Mouse (Mus musculus): ENCODE data around the gene Stub1.
A peak's percentile ranks its signal among the peaks of the same experiment; 100 is the strongest.
"Not testable (repeated sequence)": the region's sequence is repeated elsewhere in the genome, so short reads cannot be mapped to it uniquely, and the experiment has no call there.

Gene Stub1

DNA sequence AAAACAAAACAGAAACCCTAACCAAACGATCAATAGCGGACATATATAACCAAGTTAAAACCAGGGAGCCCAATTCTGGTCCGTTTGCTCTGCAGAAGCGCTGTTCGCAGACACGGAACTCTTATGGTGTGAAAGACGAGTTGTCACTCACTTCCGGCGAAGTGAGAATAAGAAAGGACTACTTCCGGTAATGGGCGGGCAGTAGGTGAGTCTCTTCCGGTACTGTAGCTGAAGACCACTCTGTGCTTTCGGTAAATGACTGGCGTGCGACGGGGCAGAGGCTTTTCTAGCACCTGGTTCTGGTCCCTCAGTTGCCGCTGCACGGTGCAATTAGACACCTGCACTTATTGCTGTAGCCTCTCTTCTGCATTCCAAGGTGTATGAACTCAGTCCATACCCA is 9.8 kb downstream of the Stub1 start, which contains the start of gene Wdr24:
Gene Wdr24, plus strand, starts transcription at position 176 of the 400 bp plus-strand sequence.
- peak in 1 of 2 experiments; percentile 75 for DNase-seq (ENCODE audit: low spot score in 2 of 2)

DNA sequence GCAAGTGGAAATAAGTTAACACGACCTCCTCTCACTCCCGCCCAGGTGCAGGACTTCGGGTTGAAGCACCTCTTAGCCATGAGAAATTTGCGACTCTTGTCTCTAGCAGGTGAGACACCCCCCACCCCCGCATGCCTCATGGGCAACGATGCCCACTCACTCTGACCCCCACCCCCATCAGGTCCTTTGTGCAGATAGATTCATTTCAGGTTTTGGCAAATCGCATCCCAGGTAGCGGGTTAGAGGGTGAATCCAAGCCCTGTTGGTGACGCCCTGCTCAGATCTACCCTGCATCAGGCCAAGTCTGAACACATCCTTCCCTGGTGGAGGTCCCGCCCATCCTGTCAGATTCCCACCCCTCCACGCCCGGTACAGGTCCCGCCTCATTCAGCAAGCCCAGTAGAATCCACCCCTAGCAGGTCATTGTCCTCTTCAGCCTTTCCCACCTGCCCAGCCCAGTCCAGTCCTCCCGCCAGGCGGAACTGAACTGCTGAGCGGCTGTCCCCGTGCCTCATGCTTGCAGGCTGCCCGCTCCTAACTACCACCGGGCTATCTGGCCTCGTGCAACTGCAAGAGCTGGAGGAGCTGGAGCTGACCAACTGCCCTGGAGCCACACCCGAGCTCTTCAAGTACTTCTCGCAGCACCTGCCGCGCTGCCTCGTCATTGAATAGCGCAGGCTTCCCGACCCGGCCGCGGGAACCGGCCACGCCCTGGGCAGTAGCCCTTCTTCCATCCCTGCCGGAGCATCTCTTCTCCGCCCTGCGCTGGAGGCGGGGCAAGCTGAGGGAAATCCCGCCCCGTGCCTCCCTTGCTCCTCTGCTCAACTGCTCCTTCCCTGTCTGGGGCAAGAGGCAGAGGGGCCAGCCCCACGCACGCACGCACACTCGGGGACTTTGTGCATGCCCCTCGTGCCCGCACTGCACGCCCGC is 14.1 kb downstream of the Stub1 start:
- no peak for DNase-seq (ENCODE audit: low spot score in 2 of 2)

DNA sequence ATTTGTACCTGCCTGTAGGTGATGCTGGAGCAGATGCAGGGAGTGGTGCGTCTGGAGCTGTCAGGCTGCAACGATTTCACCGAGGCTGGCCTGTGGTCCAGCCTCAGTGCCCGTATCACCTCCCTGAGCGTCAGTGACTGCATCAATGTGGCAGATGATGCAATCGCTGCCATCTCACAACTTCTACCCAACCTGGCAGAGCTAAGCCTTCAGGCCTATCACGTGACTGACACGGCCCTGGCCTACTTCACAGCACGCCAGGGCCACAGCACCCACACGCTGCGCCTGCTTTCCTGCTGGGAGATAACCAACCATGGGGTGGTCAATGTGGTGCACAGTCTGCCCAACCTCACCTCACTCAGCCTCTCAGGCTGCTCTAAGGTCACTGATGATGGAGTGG is 15.5 kb downstream of the Stub1 start:
- DNase-seq (ENCODE audit: low spot score in 2 of 2), result no peak

DNA sequence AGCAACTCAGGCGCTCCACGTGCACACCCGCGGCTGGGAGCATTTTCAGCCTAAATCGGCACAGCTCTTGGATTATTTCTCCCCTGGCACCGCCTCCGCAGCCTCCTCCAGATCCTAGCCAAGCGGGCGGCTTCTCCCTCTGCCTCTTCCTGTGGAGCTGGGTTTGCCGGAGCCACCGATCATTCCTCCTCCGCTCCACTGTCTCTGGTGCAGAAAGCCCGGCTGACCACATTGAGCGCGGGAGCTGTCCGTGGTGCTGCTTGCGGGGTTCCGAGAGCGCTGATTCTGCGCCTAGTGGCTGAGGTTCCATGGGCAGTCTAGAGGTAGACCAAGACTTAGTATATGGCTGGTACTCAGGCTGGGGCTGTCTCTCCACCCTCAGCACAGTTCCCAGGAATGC is 19.7 kb downstream of the Stub1 start:
- peak in 1 of 2 experiments; percentile 71 for DNase-seq (ENCODE audit: low spot score in 2 of 2)

DNA sequence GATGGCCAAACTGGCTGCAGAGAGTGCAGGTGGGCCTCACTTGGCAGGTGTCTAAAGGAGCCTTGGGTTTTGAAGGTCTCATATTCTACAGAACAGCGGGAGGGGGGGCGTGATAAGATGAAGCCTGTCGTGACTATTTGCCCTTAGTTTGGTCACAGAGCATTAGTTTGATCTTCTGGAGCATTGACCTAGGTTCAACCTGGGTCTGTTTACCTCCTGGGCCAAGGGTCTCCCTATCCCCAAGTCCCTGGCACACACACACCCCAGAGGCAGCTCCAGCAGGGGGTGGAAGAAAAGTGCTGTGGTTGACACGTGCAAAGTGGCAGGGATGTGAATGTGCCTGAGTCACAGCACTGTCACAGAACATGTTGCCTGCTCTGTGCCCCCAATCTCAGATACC is 22.3 kb downstream of the Stub1 start:
- DNase-seq (ENCODE audit: low spot score in 2 of 2), result no peak

DNA sequence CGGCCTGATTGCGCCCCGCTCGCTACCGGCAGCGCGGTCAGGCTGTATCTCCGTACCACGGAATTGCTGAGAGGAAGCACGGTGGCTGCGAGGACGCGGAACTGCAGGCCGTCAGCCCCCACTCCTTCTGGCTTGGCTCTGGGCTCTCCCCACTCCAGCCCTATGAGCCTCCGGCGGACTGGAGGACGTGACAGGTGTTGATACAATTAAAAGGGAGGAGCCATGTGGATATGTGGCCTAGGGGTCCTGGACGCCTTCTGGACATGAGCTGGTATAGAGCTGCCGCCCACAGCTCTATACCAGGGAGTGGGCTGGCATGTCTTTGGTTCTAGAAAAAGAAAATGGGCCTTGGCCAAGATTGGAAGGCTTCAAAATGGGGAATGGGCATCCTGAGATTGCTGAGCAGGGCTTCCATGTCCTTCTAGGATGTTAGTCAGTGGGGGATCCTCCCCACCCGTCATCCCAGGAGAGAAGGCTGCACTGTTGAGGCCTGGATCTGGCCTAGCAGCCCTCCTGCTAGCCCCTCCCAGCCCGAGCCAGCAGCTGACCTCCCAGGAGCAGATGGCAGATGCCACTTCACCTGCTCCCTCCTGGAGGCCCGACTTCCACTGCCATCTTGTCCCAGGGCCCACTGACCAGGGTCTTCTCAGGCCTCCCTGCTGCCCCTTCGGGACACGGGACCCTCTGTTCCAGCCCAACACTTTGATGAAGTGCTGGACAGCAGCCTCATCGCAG is 23.4 kb downstream of the Stub1 start:
- DNase-seq (ENCODE audit: low spot score in 2 of 2), result no peak

DNA sequence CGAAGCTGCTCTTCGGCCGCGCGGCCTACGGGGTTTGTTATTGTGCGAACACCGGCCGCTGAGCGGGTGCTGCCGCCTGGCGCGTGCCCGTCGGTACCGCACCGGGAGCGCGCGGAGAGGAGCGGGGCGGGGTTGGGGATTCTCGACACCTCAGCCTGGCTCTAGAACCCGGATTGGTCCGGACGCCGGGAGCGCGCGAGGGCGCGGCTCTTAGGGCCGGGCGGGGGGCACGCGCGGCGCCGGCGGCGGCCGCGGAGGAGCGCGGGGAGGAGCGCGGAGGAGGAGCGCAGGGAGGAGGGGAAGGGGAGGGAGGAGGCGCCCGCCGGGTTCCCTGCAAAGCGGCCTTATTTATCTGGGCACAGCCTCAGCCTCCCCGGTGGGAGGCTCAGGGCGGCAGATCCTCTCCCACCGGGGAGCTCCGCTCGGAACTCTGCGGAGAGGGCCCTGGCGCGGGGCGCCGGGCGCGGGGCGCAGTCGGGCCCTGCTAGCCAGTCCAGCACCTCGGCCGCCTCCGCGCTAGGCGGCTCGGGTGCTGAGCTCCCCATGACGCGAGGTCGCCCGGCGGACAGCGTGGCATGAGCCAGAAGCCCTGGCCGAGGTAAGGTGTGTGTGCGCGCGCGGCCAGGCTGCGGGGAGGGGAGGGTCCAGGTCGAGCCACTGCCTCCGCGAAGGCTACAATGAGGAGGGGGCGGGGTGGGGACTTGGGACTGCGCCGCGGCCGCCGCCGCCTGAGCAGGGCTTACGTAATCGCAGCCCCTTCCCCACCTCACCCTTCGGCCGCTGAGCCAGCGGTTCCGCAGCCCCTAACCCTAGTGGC is 24.2 kb downstream of the Stub1 start, which contains the start of gene Fbxl16:
Gene Fbxl16, plus strand, starts transcription at position 297 of the 817 bp plus-strand sequence.
- peak; percentile 86 to 88 for DNase-seq (ENCODE audit: low spot score in 2 of 2)

DNA sequence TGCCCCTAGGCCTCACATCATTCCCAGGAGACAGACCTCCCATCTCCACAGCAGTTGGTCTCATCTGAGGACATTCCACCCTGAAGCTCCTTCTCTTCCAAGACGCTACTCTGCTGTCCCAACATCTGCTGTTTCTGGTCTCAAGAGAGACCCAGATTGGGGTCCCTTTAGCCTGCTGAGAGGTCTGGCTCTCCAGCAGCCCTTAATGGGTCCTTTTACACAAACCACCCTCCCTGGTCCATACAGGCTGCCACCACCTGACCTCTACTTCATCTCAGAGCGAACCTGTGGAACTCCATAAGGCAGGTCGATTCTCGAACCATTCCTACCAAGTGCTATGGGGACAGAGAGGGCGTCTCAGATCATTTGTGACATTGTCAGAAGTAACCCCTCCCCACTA is 25.2 kb downstream of the Stub1 start:
- DNase-seq (ENCODE audit: low spot score in 2 of 2), result no peak

DNA sequence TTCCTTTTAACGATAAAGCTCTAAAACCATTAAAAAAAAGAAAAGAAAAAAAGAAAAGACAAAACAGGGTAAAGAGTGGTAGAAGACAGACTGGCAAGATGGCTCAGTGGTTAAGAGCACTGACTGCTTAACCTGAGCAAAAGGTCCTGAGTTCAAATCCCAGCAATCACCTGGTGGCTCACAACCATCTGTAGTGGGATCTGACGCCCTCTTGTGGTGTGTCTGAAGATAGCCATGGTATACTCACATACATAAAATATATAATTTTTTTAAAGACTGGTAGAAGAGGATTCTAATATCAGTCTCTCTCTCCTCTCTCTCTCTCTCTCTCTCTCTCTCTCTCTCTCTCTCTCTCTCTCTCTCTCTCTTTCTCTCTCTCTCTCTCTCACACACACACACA is 25.8 kb downstream of the Stub1 start:
- not testable (repeated sequence) for DNase-seq (ENCODE audit: low spot score in 2 of 2)

DNA sequence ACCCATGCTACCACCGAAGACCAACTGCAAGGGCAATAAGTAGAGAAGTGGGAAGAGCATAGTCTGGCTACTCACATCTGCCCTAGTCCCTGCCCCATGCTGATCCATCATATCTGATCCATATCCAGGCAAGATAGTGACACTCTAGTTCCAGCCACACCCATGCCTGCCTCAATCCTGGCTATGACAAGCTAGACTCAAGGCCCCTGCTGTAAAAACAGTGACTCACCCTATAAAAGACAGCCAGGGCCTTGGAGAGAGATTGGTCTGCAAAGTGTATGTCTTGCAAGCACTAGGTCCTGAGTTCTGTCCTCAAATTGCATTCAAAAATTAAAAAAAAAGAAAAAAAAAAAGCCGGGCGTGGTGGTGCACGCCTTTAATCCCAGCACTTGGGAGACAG is 26.7 kb downstream of the Stub1 start:
- DNase-seq (ENCODE audit: low spot score in 2 of 2), result no peak

DNA sequence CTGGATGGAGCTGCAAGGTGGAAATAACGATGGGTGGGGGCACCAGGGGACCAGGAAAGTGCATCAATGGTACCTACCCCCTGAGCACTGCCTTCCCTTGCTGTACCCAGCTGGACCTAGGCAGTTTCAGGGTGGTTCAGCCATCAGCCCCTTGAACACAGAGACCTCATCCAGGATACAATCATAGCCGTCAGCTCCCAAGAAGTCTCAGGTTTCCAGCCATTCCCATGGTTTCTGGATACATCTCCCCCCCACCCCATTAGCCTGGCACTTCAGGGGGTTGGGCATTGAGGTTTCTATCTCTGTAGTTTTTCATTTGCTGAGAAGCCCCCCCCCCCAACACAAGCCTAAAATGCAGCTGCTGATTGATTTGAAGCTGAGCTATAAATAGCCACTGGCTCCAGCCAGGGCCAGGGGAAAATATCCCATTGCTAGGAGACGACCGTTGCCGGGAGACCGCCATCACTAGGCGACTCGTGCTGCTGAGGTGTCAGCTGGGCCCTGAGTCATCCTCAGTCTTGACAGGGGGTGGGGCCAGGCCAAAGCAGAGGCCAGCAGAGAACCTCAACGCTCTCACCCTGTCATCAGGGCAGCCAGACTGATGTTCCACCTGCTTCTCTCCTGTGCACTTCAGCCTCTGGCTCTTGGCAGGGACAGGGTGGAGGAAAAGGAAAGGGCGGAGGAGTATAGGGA is 30.2 kb downstream of the Stub1 start:
- DNase-seq (ENCODE audit: low spot score in 2 of 2), result peak; percentile 79 to 89

DNA sequence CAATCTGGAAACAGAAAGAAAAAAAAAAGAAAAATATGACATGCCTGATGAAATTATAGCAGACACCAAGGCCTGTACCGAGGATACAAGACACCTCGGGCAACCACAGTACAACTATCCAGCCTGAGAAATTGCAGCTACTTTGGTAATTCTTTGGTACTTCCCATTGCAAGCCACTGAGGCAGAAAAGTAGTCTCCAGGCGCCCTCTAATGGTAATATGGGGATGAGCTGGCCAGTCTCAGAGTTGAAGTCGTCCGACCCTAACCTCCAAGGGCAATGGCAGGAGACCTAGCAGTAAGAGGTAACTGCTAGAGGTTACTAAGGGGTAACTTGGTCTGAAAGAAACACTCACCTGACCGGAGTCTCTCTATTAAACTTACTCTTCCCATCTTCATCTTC is 32.2 kb downstream of the Stub1 start:
- DNase-seq (ENCODE audit: low spot score in 2 of 2), result peak in 1 of 2 experiments; percentile 58

DNA sequence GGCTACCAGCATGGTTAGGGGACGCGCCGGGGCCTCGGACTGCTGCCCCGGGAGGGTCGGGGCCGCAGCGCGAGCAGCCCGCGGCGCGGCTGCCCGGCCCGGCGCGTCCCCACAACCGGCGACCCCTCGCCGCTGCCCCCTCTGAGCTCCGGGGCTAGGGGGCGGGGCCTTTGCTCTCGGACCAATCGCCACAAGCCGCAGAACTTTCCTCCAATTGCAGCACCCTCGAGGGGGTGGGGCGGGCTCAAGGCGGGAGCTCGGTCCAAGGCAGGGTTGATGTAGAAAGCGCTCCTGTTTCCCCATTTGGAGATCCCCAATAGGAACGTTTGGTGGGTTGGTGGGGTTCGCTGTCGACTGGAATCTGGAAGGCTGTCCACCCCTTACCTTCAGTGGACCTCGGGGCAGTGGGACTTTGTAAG is 36.2 kb downstream of the Stub1 start, which contains the start of gene Metrn:
Gene Metrn, minus strand, starts transcription at position 186 of the 419 bp plus-strand sequence.
- peak; percentile 78 to 83 for DNase-seq (ENCODE audit: low spot score in 2 of 2)

DNA sequence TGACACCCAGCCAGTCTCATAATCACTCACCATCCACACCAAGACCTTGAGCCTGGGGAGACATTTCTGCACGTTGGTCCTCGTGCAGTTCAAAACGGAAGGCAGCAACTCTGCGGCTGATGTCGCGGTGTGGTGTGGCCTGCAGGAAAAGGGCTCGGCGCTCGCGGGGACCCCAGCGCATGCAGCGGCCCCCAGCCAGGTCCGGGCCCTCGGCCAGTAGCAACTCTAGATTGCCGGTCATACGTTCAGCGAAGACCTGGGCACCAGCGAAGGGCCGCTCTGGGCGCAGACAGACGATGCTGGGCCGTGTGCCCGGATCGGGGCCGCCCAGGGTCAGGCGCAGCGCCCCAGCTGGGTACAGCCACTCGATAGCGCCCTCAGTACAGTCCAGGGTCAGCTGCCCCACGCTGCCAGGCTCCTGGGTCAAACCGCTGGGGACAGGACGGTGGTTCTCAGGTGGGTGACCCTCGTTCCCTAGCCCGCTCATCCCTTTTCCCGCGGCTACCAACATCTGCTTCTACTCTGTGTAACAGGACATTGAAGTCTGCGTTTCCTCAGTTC is 36.9 kb downstream of the Stub1 start:
- DNase-seq (ENCODE audit: low spot score in 2 of 2), result no peak

DNA sequence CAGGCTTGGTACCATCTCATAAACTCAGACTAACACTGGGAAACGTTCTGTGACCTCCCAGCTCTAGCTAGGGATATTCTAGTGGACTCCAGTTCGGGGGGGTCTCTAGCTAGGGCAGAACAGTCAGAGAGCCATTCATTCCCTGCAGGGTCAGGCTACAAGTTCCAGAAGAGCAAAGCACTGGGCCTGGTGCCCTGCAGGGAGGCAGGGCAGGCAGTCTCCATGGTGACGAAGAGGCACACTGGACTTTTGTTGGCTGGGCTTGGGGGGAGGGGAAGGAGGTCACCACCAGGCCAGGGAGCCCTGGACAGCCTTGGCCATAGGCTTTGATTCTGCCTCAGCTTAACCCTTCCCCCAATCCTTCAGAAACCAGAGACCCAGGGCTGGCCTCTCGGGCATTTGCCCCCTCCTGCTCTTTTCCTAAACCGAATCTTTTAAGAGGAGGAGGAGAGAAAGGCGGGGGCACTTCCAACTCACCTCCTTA is 37.6 kb downstream of the Stub1 start, which contains the start of gene AC134908.4:
Gene AC134908.4, minus strand, starts transcription at position 51 of the 484 bp plus-strand sequence.
- peak; percentile 61 to 74 for DNase-seq (ENCODE audit: low spot score in 2 of 2)

DNA sequence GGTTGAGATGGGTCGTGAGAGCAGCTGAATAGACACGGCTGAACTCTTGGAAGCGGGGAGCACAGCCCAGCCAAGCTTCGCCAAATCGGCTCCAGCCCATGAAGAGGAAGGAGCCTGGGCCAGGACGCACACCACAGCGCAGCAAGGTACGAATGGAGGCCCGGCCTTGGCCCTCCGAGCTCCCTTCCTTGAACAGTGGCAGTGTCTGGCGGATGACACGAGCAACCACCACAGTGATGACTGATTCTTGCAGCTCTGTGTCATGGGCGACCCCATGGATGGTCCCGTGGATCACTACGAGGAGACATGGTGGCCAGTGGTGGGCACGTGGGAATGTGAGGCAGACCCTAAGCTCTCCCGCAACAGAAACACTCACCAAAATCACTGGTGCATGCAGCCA is 38.2 kb downstream of the Stub1 start:
- no peak for DNase-seq (ENCODE audit: low spot score in 2 of 2)

DNA sequence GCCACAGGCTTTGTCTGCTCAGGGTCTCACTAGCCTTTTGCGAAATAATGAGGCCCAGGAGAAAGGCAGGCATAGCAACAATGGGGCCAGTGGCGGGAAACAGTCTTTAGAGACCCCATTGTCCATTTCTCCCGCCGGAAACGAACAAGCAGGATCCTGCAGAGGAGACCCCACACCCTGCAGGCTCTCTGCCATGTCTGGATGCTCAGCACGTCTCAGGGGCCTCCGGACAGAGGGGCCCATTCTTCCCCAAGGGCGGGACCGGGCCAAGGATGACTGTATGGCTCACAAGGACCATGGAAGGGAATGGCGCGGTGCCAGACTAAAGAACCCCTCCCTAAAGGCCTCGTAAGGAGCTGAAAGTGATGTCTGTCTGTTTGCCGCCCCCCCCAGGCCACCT is 39.0 kb downstream of the Stub1 start:
- DNase-seq (ENCODE audit: low spot score in 2 of 2), result no peak

DNA sequence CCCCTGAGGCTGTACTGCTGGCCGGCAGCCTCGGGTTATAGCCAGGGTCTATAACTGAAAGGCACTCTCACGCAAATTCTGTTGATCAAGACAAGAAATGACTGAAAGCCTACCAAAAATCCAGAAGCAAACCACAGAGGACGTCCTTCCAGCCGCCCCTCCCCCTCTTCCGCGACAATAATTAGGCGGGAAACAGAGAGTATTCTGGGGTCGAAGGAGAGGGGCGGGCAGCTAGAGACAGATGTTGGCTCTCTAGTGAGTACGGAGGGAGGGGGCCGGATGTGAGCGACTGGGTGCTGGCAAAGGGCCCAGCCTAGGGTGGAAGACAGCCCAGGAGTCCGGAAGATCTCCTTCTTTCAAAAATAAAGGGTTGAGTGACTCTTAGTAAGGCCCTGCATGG is 40.6 kb downstream of the Stub1 start, which contains the start of gene Fam173a:
Gene Fam173a, minus strand, starts transcription at position 287 of the 400 bp plus-strand sequence.
- DNase-seq (ENCODE audit: low spot score in 2 of 2), result peak; percentile 76 to 79

DNA sequence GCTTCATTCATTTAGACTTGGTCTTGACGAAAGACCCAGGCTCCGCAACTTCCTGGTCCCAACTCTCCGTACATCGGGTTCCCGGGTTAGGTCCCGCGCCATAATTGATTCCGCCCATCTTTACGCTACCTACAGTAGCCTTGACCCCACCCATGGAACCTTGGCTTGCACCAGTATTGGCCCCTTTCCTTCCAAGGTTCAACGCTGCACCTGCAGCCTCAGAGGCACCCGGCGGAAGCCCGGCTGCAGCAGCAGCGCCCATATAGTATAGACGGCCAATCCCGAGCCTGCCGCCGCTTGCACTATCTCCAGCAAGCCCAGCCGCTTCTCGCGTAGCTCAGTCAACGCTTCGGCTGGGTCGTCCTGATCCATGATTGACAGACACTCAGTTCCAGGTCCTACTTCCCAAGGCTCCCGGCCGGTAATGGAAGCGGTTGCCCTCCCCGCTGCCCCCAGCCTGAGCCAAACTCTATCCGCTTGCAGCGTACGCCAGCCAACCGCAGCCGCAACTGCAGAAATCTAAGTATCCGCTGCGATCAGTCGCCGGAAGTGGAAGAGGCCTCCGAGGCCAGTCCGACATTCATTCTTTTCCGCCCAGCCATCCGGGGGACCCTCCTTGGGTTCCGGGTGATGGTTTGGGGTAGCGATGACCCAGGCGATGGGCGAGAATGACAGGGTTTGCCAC is 41.2 kb downstream of the Stub1 start:
- peak; percentile 72 to 83 for DNase-seq (ENCODE audit: low spot score in 2 of 2)
